Mouse (Mus musculus): Measurements from ENCODE around the gene Rrad. TPM values are rescaled to one million over a fixed set of nuclear protein-coding genes. Genes with fewer than 3 reads are reported as not detected.
"Not testable (repeated sequence)": the region's sequence is repeated elsewhere in the genome, so short reads cannot be mapped to it uniquely, and the experiment has no call there.

The Rrad gene
- 0.78 and 1.3 TPM in 2 replicates for polyA plus RNA-seq (2015; fragmentation: Nextera tagmentation; extraction: Ambion mirVana)

DNA sequence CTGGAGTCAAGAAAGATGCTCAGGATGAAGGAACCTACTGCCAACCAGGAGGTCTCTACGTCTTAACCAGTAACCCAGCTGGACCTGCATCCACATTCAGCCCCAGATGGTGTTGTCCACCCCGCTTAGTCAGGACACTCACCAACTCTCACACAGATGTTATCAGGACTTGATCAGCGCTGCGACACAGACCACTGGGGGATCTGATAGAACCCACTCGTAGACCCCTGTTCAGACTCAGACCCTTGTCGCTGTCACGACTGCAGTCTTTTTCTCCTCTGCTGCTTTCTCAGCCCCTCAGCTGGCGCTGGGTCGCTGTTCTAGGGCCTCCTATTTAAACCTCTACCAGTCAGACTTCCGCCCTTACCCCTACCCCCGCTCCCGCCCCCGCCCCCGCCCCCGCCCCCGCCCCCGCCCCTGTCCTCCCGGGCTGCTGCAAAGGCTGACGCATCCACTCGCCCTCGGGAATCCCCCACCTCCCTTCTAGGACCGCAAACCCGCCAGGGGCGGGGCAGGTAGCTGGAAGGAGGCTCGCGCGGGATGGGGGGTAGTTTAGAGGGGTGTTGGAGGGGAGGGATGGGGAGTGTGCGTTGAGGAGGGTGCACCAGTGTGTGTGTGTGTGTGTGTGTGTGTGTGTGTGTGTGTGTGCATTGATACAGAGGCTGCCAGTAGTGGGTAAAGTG lies at the start of gene Rrad:
Rrad (minus strand) TSS at position 347 of the 683 bp plus-strand sequence.
- no peaks in the 10 kb centered on the region for H3K9me3 ChIP-seq (replicated peaks; ENCODE audit: control insufficient read depth, low read length)
- no peak within 1 kb of the TSS for H3K27ac ChIP-seq (ENCODE audit: low read length)
- H3K4me2 ChIP-seq (ENCODE audit: low read depth, low read length): peak within 1 kb of the TSS; percentile 36
- H3K4me1 ChIP-seq (ENCODE audit: control insufficient read depth, low read depth, low read length): peaks cover 2% of the 10 kb centered on the region; the same call in 1 of the 2 replicates
- WGBS (ENCODE audit: insufficient replicate concordance): 1% methylated on average over 20 of the region's 28 CpGs
- H3K36me3 ChIP-seq (ENCODE audit: control insufficient read depth, insufficient read depth): no peaks in the 10 kb centered on the region
- peak; percentile 40 for ATAC-seq (ENCODE audit: low read depth)
- no peak within 1 kb of the TSS for H3K9ac ChIP-seq (ENCODE audit: low read depth, low read length)
- H3K27me3 ChIP-seq (ENCODE audit: control insufficient read depth, insufficient read depth, low read depth, low read length): peaks cover 23% of the 10 kb centered on the region
- peak within 1 kb of the TSS; percentile 38 for H3K4me3 ChIP-seq (ENCODE audit: low read depth, low read length)

DNA sequence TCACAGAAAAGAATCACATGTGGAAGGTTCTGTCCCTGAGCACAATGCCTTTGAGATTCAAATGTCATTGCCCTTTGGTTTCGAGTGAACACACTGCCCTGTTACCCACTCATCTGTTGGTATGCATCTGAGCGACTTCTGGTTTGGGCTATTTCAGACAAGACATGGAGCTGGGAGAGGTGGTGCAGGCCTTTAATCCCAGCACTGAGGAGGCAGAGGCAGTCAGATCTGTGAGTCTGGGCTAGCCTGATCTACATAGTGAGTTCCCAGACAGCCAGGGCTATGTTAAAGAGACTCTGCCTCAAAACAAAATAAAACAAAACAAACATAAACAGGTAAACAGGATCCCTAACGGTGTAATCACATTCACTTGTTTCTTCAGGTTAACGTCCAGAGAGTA lies 24.5 kb upstream of the Rrad start:
- H3K4me1 ChIP-seq (ENCODE audit: control insufficient read depth, low read depth, low read length): no peaks in the 10 kb centered on the region
- WGBS (ENCODE audit: insufficient replicate concordance): 58% methylated on average over 4 of the region's 4 CpGs
- ATAC-seq (ENCODE audit: low read depth): no peak
- no peak overlapping the region for H3K4me3 ChIP-seq (ENCODE audit: low read depth, low read length)
- no peak overlapping the region for H3K27ac ChIP-seq (ENCODE audit: low read length)
- no peak overlapping the region for H3K4me2 ChIP-seq (ENCODE audit: low read depth, low read length)
- H3K36me3 ChIP-seq (ENCODE audit: control insufficient read depth, insufficient read depth): no peaks in the 10 kb centered on the region
- H3K9ac ChIP-seq (ENCODE audit: low read depth, low read length): no peak overlapping the region
- H3K27me3 ChIP-seq (ENCODE audit: control insufficient read depth, insufficient read depth, low read depth, low read length): no peaks in the 10 kb centered on the region
- no peaks in the 10 kb centered on the region for H3K9me3 ChIP-seq (replicated peaks; ENCODE audit: control insufficient read depth, low read length)

DNA sequence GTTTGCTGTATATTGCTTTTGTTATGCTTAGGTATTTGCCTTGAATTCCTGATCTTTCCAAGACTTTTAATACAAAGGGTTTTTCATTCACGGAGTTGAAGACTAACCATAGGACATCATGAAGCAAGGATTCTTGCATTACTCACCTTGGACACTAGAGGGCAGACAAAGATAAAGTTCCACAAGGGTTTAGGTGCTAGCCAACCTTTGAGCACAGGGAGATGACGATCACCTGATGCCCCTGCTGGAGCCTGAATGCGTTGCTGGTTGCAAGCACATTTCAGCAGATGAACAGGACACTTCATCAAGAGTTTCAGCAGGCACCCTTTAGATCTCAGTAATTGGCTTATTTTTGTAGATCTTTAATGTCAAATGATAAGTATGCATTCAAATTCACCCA lies 23.9 kb upstream of the Rrad start:
- H3K27ac ChIP-seq (ENCODE audit: low read length): no peak overlapping the region
- ATAC-seq (ENCODE audit: low read depth): peak; percentile 60

DNA sequence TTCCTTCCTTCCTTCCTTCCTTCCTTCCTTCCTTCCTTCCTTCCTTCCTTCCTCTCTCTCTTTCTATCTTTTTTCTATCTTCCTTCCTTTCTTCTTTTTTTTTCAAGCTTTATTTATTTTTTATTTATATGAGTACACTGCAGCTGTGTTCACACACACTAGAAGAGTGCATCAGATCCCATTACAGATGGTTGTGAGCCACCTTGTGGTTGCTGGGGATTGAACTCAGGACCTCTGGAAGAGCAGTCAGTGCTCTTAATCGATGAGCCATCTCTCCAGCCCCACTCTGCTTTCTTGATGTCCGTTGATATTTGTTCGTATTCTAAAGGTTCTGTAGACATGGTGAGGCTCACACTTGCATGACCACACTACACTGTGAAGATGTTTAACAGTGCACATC lies 13.1 kb upstream of the Rrad start:
- H3K36me3 ChIP-seq (ENCODE audit: control insufficient read depth, insufficient read depth); H3K27me3 ChIP-seq (ENCODE audit: control insufficient read depth, insufficient read depth, low read depth, low read length); H3K9ac ChIP-seq (ENCODE audit: low read depth, low read length); ATAC-seq (ENCODE audit: low read depth); H3K9me3 ChIP-seq (replicated peaks; ENCODE audit: control insufficient read depth, low read length); H3K4me3 ChIP-seq (ENCODE audit: low read depth, low read length); H3K27ac ChIP-seq (ENCODE audit: low read length); H3K4me2 ChIP-seq (ENCODE audit: low read depth, low read length): not testable (repeated sequence)
- H3K4me1 ChIP-seq (ENCODE audit: control insufficient read depth, low read depth, low read length): peaks cover 16% of the 10 kb centered on the region
- WGBS (ENCODE audit: insufficient replicate concordance): 56% methylated on average over 3 of the region's 3 CpGs

More for the DNA sequence above, 23.9 kb upstream of the Rrad start:
- H3K4me2 ChIP-seq (ENCODE audit: low read depth, low read length): no peak overlapping the region
- no peak overlapping the region for H3K9ac ChIP-seq (ENCODE audit: low read depth, low read length)
- H3K4me1 ChIP-seq (ENCODE audit: control insufficient read depth, low read depth, low read length): no peaks in the 10 kb centered on the region
- H3K36me3 ChIP-seq (ENCODE audit: control insufficient read depth, insufficient read depth): no peaks in the 10 kb centered on the region
- H3K9me3 ChIP-seq (replicated peaks; ENCODE audit: control insufficient read depth, low read length): no peaks in the 10 kb centered on the region
- 2% methylated on average over 3 of the region's 3 CpGs for WGBS (ENCODE audit: insufficient replicate concordance)
- no peaks in the 10 kb centered on the region for H3K27me3 ChIP-seq (ENCODE audit: control insufficient read depth, insufficient read depth, low read depth, low read length)
- no peak overlapping the region for H3K4me3 ChIP-seq (ENCODE audit: low read depth, low read length)

DNA sequence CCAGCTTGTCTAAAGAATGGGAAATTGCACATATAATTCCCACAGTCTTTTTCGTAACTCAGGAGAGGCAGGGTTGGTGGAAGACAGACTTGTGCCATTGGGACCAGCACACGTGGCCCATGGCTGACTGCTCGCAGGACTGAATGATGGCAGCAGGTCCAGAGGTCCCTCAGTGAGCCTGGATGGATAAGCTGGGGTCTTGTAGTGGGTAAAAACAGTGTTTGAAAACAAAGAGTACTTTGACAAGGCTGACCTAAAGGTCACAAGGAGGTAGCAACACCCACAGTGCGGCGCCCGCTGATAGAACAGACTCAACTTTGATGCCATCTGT lies 11.2 kb upstream of the Rrad start:
- peaks cover 16% of the 10 kb centered on the region for H3K4me1 ChIP-seq (ENCODE audit: control insufficient read depth, low read depth, low read length)
- no peaks in the 10 kb centered on the region for H3K36me3 ChIP-seq (ENCODE audit: control insufficient read depth, insufficient read depth)
- H3K27ac ChIP-seq (ENCODE audit: low read length): no peak overlapping the region
- no peak for ATAC-seq (ENCODE audit: low read depth)
- peak overlapping the region; percentile 92 for H3K4me2 ChIP-seq (ENCODE audit: low read depth, low read length)
- H3K4me3 ChIP-seq (ENCODE audit: low read depth, low read length): peak overlapping the region; percentile 91
- no peaks in the 10 kb centered on the region for H3K27me3 ChIP-seq (ENCODE audit: control insufficient read depth, insufficient read depth, low read depth, low read length)
- WGBS (ENCODE audit: insufficient replicate concordance): 79% methylated on average over 6 of the region's 6 CpGs
- H3K9ac ChIP-seq (ENCODE audit: low read depth, low read length): peak overlapping the region; percentile 82
- no peaks in the 10 kb centered on the region for H3K9me3 ChIP-seq (replicated peaks; ENCODE audit: control insufficient read depth, low read length)

DNA sequence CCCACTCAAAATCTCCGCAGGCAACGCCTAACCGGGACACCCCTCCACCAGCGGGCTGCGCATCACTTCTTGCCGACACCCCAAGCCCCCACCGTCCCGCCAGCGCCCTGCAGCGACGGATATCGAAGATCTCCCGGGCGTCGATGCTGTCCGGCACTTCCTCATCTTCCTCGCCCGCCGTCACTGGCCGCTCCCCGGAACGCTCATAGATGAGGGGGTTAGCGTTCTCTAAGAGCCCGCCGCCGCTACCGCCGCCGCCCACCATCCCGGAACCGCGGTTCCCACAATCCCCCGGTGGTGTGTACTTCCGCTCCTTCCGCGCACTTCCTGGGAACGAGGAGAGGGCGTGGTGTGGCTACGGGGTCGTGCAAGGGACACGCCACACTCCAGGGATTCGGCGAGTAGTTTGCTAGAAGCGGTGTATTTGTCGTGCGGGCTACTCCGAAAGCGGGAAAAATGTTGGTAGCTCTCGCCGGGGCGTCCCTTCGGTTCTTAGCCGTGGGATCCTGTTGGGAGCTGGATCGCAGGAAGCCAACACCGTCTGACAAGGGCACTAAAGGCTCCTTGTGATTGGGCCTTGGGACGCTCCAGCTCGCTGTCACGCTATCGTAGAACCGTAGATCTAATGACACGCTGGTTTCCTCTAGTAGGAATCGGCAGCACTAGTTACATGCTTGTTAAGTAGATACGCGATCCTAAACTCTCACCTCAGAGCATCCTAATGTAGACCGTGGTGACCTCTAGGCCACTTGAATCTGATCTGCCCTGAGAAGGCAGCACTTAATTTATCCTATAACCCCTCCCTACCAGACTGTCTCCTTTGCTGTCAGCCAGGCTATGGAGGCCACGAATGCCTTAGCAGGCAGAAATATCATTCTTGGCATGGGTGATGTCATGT lies 10.5 kb upstream of the Rrad start, which contains the start of gene Ciao2b:
Ciao2b (minus strand) TSS at position 540 of the 898 bp plus-strand sequence.
- Histone ChIP-seq H3K27me3 (ENCODE audit: control insufficient read depth, insufficient read depth, low read depth, low read length) (no peaks in the 10 kb centered on the region), H3K4me2 (ENCODE audit: low read depth, low read length) (peak within 1 kb of the TSS; percentile 92), H3K27ac (ENCODE audit: low read length) (peak within 1 kb of the TSS; percentile 59), H3K9me3 (replicated peaks; ENCODE audit: control insufficient read depth, low read length) (no peaks in the 10 kb centered on the region), H3K9ac (ENCODE audit: low read depth, low read length) (peak within 1 kb of the TSS; percentile 82), H3K4me3 (ENCODE audit: low read depth, low read length) (peak within 1 kb of the TSS; percentile 91), H3K36me3 (ENCODE audit: control insufficient read depth, insufficient read depth) (no peaks in the 10 kb centered on the region), H3K4me1 (ENCODE audit: control insufficient read depth, low read depth, low read length) (peaks cover 16% of the 10 kb centered on the region)
- WGBS (ENCODE audit: insufficient replicate concordance): under 1% methylated on average over 66 of the region's 66 CpGs
- peak; percentile 97 for ATAC-seq (ENCODE audit: low read depth)

DNA sequence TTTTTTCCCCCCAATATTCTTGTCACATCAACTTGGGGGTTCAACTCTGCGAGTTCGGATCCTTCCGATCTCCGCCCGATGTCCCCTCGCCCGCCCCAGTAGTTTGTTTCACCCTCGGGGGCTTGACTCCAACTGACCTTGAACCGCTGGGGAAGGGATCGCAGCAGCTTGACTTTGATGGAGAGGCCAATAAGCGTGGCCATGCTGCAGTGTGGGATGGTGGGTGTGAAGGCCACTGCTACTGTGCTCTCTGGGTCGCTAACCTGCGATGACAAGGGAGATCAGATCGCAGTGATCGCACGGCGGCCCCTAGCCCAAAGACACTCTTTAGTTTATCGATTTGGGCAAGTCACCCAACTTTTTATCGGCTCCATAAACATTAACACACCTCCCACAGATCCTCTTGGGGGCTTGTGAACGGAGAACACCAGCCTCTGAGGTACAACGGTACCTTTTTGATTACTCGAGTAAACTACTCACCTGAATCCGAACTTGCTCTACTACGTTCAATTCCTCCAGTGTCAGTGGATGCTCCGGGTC lies 9.8 kb upstream of the Rrad start:
- 9% methylated on average over 25 of the region's 25 CpGs for WGBS (ENCODE audit: insufficient replicate concordance)
- Histone ChIP-seq H3K4me2 (ENCODE audit: low read depth, low read length) (peak overlapping the region; percentile 92), H3K9me3 (replicated peaks; ENCODE audit: control insufficient read depth, low read length) (no peaks in the 10 kb centered on the region), H3K27me3 (ENCODE audit: control insufficient read depth, insufficient read depth, low read depth, low read length) (no peaks in the 10 kb centered on the region), H3K4me1 (ENCODE audit: control insufficient read depth, low read depth, low read length) (peaks cover 16% of the 10 kb centered on the region), H3K27ac (ENCODE audit: low read length) (peak overlapping the region; percentile 48; the same call in 1 of the 2 replicates), H3K36me3 (ENCODE audit: control insufficient read depth, insufficient read depth) (no peaks in the 10 kb centered on the region), H3K4me3 (ENCODE audit: low read depth, low read length) (peak overlapping the region; percentile 91), H3K9ac (ENCODE audit: low read depth, low read length) (peak overlapping the region; percentile 82)
- ATAC-seq (ENCODE audit: low read depth): no peak

DNA sequence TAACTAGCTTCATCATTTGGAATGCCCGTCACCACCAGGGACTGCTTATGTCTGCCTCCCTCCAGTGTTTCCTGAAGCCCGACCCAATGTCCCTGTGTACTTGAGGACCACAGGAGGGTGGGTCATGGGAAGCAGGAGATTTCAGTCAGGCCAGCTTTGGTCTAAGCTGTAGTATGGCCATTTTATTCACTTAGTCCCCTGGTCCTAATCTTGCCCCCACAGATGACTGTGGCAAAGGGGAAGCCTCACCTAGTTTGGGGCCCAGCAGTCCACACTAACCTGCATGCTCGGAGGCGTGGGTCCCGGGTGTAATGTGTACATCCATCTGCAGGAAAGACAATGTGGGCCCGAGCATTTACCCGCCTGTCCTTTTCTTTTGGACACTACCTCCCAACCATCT lies 9.1 kb upstream of the Rrad start:
- Histone ChIP-seq H3K27me3 (ENCODE audit: control insufficient read depth, insufficient read depth, low read depth, low read length) (no peaks in the 10 kb centered on the region), H3K4me1 (ENCODE audit: control insufficient read depth, low read depth, low read length) (peaks cover 16% of the 10 kb centered on the region), H3K4me2 (ENCODE audit: low read depth, low read length) (peak overlapping the region; percentile 92), H3K27ac (ENCODE audit: low read length) (no peak overlapping the region), H3K9ac (ENCODE audit: low read depth, low read length) (no peak overlapping the region; the same call in 1 of the 2 replicates), H3K36me3 (ENCODE audit: control insufficient read depth, insufficient read depth) (no peaks in the 10 kb centered on the region), H3K9me3 (replicated peaks; ENCODE audit: control insufficient read depth, low read length) (no peaks in the 10 kb centered on the region), H3K4me3 (ENCODE audit: low read depth, low read length) (peak overlapping the region; percentile 91)
- ATAC-seq (ENCODE audit: low read depth): no peak
- 58% methylated on average over 7 of the region's 7 CpGs for WGBS (ENCODE audit: insufficient replicate concordance)
